Mouse (Mus musculus): ENCODE data around the gene Trim38.
A peak's percentile ranks its signal among the peaks of the same experiment; 100 is the strongest.

Trim38 gene

DNA sequence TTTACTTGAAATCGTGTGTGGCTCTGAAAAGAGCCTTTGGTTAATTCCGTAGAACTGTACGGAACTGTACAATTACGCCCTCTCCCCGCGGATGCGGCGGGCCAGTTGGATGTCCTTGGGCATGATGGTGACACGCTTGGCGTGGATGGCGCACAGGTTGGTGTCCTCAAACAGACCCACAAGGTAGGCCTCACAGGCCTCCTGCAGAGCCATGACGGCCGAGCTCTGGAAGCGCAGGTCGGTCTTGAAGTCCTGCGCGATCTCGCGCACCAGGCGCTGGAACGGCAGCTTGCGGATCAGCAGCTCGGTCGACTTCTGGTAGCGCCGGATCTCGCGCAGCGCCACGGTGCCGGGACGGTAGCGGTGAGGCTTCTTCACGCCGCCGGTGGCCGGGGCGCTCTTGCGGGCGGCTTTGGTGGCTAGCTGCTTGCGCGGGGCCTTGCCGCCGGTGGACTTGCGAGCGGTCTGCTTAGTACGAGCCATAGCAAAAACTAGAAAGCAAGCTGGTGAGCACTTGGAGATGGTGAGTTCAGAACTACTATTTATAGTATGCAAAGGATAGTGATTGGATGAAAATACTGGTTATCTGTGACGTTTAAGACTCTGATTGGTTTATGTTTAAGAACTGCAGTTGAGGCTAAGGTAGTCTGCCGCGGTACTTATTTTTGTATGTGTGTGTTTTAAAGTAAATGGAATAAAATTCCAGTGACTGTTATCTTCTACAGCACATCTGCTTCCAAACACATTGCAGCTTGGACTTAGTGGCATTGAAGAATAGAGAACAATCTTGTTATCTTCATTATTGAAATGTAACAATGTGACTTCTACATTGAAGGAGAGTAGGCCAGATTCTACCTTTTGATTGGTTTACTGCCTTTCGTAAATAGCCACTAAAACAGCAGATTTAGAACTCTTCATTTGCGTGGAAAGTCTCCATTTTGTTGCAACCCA, 7.6 kb upstream of the Trim38 start, which contains the start of gene Hist1h3a:
Hist1h3a (minus strand) TSS at position 516 of the 951 bp plus-strand sequence.
- DNase-seq = peak; percentile 55 to 68

DNA sequence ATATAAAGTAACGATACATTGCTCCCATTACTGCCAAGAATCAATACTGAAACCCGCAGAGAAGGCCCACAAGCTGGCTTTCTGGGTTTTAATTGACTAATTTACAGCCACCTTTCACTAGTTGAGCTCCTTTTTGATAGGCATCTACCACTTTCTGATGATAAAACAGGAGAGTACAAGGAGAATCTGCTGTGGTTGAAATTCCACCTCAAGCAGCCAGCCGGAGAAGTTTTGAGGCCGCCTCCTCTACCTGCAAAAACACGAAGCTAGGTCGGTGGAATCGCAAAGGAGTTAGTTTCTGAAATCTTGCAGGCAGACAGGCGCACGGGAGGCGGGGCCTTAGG, 6.5 kb upstream of the Trim38 start:
- no peak for DNase-seq

DNA sequence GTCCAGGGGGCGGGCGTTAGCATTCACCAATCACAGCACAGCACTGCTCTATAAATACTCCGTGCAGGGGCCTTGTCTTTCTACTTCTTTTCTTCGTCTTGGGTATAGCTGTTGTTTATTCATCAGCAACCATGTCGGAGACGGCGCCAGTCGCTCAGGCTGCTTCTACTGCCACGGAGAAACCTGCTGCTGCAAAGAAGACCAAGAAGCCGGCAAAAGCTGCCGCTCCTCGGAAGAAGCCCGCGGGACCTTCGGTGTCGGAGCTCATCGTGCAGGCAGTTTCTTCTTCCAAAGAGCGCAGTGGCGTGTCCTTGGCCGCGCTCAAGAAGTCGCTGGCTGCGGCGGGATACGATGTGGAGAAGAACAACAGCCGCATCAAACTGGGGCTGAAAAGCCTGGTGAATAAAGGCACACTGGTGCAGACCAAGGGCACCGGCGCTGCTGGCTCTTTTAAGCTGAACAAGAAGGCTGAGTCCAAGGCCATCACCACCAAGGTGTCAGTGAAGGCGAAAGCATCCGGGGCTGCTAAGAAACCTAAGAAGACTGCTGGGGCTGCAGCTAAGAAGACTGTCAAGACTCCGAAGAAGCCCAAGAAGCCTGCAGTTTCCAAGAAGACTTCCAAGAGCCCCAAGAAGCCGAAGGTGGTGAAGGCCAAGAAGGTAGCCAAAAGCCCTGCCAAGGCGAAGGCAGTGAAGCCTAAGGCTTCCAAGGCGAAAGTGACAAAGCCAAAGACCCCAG, 6.0 kb upstream of the Trim38 start, which contains the start of gene Hist1h1a:
Hist1h1a (plus strand) TSS at position 81 of the 738 bp plus-strand sequence.
- DNase-seq = peak; percentile 85 to 88

DNA sequence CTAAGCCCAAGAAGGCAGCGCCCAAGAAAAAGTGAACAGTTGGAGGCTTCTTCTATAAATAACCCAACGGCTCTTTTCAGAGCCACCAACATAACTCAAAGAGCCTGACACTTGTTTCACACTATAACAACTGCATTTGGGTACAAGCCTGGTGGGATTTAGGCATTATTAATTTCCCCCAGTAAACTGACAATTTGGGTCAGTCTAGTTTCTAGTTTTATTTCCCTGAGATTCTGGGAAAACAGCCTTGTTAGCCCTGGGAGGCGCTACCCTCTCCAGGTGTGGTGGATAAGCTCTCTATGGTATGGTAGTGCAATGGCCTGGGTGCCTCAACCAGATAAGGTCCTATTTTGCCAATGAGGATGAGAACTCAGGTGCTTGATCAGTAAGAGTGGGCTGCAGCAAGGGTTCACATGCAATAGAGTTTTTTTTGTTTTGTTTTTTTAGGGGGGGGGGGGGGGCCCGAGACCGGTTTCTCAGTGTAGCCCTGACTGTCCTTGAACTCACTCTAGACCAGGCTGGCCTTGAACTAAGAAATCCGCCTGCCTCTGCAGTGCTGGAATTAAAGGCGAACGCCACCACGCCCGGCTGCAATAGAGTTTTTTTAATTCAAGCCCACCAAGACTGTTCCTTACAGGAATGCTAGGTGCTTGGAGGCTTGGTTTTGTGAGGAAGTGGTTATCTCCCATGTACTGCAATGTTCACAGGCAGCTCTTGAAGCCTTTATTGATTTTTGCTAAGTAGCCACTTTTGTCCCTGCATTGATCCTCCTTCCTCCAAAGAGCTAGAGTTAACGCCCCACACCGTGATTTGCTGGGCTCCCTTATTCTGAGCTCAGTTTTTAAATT, 5.2 kb upstream of the Trim38 start:
- DNase-seq = no peak

DNA sequence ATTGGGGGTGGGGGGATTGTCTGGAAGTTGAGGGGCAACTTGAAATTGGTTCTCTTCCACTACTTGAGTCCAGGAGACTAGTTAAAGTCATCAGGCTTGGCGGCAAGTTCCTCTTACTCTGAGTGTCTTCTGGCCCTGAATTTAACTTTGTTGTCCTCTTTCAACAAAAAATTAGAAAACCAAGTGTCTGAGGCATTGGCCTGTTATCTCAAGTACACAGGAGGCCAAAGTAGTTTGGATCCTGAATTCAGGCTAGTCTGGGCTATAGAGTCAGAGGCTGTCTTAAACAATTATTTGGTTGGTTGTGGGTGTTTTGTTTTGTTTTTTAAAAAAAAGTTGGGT, 4.6 kb upstream of the Trim38 start:
- DNase-seq = no peak

DNA sequence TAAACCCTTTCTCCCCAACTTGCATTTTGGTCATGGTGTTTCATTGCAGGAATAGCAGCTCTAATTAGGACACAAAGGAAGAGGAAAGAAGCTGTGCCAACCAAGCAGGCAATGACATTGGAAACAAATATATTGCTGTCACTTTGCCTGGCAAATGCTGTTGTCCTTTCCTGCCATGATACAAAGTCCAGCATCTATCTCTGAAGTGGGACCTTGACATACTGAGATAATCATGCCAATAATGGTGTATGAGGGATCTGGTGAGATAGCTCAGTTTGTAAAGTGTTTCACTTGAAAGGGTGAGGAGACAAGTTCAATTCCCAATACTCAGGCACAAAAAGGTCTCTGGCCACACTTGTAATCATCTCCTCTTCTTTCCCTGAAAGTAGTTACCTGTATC, 2.9 kb upstream of the Trim38 start:
- no peak for DNase-seq

DNA sequence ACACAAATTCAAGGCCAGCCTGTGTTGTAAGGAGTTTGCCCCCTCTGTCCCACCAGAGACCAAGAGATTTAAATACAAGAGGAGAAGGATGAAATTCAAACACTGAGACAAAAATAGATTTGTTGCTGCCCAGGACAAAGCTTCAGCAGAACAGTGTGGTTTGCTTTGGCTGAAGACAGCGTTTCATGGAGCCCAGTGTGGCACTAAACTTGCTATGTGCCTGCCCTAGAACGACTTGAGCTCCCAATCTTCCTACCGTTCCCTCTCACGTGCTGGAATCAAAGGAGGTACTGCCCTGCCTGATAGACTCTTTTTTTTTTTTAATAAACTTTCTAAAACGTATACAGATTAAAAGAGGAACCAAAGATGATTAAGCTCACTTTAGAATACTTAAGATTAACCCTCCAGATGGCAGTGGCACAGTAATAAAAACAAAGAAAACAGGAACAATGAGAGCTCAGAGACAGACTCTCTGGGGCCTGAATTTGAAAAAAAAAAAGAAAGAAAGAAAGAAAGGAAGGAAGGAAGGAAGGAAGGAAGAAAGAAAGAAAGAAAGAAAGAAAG, 797 bp upstream of the Trim38 start:
- no peak for DNase-seq

DNA sequence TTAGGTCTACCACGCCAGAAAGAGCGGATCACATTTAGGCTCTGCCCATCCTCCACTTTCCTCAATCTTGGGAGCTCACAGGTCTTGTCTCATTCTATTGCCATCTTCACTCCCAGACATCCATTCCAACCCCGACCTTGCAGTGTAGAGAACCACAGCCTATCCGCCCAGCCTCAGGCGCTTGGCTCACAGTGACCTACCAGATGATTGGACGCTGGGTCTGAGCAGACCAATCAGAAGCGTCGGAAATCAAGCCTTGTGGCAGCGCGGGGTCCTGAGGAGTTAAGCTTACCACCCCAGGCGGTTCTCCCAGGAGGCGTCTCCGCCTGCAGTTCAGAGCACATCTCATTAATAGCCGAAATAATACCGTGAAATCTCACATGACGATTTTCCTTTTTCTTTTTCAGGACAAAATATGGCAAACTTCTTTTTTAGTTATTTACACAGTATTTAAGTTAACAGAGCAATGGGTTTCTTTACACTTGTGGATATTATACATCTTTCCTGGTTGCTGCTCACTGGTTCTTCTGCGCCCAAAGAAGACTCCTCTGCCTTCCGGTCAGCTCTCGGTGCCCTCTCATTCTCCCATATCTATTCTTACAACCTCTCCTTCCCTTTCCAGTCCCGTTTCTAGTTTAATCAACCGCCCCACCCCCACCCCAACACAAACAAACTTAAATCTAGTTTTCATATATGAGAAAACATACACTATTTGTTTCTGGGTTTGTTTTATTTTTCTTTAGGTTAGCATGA, 3.0 kb downstream of the Trim38 start:
- peak; percentile 27 to 29 for DNase-seq

DNA sequence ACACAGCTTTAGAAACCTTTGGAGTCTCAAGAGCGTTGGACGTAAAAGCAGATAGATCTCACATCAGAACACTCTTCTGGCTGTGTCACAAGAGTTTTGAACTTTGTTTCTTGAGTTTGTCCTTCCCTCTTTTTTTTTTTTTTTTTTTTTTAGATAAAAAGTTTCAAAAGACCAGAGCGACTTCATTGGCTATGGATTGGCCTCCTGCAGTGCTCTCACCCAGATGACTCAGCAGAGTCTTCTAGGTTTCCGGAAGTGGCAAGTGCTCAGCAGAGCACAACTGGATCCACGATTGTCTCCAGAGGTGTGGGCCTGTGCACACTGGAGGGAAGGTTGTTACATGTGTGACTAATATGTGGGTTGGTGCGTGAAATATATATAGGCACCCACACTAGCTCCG, 8.6 kb downstream of the Trim38 start:
- DNase-seq = no peak

DNA sequence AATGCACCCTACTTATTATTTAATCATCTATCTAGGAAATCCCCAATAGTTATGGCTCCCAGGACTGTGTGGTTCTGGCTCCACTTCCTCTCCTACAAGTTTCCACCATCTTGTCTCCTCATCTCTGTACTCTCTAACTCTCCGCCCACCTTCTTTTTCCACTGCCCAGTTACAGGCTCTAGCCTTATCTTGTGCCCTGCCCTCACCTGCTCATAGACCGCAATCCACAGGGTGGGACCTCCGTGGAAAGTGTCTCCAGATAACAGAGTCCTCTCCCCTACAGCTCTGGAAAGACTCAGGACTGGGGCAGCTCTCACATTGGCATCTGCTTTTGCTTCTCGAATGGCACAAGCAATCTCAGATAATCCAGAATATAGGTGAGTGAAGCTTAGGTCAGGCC, 9.3 kb downstream of the Trim38 start:
- DNase-seq = no peak

DNA sequence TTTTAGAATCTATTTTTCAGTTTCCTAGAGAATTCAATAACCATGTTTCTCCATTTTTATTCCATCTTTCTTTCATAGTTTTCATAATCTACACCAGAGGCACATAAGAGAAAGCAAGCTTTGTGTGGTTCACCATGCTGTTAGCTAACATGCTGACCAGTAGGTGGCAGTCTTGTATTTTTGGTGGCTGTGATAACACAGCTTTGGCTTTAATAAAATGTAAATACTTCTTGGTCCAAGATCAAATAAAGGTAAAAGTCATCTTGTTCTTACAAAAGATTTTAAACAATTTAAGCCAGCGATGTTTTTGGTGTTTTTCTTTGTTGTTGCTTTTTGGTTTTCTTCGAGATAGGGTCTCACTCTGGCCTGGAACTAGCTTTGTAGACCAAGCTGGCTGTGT, 22.8 kb downstream of the Trim38 start:
- DNase-seq = peak; percentile 54 to 71

DNA sequence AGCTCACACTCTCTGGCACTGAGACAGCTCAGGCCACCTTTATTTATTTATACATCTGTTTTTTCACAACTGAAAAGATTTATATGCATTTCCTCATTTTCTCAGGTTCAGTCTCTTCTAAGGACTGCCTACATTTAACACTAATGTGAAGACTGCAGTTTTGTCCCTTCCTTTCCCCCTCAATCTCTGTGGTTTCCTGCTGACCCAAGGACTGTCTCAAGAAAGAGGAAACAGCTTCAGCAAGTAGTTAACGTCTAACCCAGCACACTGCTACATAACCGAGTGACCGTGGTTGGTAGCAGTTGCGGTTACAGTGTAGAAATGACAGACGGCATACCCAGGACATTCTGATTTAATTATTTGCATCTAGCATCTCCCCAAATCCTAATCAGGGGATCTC, 29.7 kb downstream of the Trim38 start:
- no peak for DNase-seq

DNA sequence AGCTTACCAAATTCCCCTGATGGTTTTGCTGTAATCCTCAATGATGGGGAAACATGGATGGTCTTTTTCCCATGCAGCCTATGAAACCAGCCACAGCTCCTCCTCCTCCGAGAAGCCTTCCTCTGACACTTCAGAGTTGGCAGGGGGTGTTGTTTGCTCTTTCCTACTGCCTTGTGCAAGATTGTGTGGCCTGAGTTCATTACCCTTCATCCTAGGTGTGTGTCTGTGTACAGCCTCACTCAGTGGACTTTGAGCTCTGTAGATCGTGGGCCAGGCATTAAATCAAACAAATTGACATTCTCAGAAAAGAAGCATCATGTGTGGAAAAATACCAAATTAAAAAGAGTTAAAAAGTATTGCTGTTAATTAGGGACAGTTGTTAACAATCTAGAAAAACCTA, 34.8 kb downstream of the Trim38 start:
- DNase-seq = no peak

DNA sequence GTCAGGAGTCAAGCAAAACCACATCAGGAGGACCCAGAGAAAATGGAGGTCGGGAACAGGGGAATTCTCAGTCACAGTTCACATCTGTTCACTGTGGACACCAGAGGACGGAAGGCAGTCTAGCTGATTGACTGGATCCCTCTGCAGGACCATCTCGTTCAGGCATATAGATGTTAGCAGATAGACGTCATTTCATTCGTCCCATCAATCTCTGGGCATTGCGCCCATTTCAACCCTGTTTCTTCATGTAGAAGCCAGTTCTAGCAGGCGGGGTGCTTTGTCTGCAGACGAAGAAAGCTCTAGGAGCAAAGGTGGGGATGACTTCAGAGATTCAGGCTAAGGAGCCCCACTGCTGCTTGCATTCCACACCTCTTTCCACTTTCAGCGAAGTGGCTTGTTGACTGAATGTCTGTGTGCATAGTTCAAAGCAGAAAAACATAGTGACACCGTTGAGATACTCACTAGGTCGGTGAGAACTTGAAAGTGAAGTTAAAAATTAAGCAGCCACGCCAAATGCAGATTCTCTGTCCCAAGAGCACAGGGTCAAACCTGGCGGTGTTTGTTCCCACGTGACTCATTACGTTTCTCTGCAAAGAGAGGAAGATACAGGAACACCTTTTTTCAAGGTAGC, 36.8 kb downstream of the Trim38 start, which contains the start of gene Slc17a2:
Slc17a2 (plus strand) TSS at position 572 of the 631 bp plus-strand sequence.
- peak; percentile 34 to 65 for DNase-seq

DNA sequence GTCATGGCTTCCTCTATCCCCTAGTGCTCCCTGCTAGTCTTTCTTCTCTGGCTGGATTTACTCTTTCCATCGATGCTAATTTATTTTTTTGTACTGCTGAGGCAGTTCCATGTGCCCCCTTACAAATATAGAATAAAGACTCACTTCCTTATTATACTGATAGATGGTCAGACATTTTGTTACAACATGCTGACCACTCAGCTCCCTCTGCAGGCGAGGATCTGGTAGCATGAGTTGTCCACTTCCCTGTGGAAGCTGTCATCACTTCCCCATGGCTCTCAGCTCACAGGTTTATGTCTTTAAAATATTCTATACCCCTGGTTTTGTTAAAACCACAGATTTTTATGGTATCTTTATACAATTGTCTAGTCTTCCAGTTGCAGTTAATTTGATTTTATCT, 46.4 kb downstream of the Trim38 start:
- DNase-seq = peak in 1 of 2 experiments; percentile 22

DNA sequence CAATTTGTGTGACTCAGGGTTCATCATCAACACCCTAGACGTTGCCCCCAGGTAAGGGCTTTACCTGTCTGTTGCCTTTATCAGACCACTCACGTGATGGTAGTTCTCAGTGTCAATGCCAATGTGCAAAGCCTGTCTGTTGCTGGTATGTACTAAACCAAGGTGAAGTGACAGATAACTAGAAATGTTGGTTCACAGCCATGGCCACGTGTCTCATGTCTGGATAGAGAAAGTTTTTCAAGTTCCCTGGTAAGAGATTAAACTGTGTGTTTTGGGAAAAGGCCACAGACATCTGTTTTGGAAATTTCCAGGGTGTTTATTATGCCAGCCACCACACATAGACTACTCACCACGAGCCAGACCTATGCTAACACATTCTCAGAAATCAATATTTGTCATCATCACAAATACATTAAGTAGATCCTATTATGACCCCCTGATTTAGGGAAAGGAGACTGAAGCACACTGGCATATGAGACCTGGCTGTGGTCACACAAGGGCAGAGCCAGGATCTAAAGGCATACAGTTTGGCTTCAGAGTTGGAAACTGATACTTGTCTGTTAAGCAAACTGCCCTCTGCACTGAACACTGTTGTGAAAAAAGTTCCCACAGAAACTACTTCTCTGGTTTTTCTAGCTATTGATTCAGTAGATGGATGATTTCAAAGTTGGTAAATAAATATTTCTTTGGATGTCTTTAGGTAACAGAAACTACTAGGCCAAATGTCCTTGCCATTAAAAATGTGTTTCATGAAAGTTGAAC, 50.6 kb downstream of the Trim38 start:
- DNase-seq = no peak

DNA sequence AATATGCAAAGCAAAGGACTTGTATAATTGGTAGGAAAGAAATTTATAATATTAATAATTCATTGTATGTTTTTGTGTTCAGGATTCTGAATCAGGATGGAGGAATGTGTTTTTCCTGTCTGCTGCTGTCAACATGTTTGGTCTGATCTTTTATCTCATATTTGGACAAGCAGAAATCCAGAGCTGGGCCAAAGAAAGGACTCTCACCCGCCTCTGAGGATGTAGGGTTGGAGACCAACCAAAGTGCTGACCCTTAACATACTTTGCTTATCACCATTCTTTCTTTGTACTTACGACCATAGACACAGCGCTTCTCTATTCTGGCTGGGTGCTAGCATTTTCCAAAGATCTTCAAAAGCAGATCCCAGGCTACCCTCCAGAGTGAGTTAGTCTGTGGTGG, 52.5 kb downstream of the Trim38 start:
- DNase-seq = no peak

DNA sequence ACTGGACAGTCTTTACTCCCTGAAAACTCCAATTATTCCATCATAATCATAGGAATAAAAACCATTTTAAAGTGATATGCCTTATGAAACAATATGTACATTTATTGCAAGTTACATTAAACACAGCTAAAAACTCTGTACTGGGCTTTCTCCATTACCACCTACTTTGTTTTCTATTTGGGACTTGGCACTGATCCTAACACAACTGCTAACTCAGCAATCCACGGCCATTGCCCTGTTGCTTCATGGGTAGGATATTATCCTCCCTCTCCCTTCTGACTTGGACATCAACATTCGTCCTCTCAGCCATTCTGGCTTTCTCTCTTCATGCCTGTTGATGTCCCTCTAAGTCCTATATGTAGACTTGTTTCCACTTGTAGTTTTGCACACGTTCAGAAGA, 56.9 kb downstream of the Trim38 start:
- no peak for DNase-seq

DNA sequence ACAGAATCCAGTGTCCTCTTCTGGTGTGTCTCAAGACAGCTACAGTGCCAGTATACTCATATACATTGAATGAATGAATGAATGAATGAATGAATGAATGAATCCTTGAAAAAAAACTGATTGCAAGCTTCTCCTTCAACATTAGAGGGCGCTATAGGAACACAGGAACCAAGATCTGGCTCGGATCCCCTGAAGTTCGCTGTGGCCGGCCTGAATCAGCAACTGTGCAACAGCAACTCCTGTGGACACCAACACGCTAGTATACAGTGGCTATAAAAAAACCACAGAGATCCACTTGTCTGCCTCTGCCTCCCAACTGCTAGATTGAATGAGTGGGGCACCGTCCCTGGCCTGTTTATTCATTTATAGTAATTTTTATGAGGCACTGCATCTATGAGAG, 63.3 kb downstream of the Trim38 start:
- peak; percentile 65 for DNase-seq

DNA sequence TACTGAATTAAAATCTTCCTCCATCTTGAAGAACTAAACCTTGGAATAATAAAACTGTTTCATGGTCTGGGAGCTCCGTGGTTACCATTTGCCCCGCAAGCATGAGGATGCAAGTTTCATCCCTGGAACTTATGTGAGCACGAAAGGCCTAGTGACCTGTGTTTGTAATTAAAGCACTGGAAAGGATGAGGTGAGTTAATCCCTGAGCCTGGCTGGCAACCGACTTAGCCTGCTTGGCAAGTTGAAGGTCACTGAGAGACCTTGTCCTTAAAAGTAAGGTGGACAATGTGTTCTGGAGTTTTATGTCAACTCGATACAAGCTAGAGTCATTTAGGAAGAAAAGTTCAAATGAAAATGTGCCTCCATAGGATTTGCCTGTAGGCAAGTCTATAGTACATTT, 65.1 kb downstream of the Trim38 start:
- DNase-seq = peak; percentile 54 to 62

DNA sequence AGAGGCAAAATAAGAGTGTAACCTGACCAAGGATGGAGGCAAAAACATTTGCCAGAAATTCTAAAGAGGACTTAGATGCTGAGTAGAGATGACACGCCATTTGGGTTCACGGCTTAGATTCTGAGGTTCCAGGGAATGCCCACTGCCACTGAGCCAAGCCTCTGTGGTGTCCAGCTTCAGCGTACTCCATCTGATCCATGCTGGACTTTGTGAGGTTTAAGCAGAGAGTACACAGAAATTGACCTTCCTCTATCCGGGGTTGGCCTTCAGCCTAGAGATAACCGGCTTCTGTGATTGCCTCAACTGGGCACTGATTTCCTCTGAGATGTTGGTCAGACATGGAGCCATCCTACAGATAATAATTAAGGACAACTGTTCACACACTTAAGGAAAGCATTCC, 66.9 kb downstream of the Trim38 start:
- peak; percentile 27 to 35 for DNase-seq
